Mouse (Mus musculus) urinary bladder, postnatal 4 days (tissue): ENCODE results near the gene Dnaaf1.

Source experiments
- DNase-seq, 2 experiments: peaks; one replicate each; pipeline ENCODE4 v3.0.0; 2021 to 2022; ENCODE audit warnings: low spot score in 2 of 2

Dnaaf1 gene

DNA sequence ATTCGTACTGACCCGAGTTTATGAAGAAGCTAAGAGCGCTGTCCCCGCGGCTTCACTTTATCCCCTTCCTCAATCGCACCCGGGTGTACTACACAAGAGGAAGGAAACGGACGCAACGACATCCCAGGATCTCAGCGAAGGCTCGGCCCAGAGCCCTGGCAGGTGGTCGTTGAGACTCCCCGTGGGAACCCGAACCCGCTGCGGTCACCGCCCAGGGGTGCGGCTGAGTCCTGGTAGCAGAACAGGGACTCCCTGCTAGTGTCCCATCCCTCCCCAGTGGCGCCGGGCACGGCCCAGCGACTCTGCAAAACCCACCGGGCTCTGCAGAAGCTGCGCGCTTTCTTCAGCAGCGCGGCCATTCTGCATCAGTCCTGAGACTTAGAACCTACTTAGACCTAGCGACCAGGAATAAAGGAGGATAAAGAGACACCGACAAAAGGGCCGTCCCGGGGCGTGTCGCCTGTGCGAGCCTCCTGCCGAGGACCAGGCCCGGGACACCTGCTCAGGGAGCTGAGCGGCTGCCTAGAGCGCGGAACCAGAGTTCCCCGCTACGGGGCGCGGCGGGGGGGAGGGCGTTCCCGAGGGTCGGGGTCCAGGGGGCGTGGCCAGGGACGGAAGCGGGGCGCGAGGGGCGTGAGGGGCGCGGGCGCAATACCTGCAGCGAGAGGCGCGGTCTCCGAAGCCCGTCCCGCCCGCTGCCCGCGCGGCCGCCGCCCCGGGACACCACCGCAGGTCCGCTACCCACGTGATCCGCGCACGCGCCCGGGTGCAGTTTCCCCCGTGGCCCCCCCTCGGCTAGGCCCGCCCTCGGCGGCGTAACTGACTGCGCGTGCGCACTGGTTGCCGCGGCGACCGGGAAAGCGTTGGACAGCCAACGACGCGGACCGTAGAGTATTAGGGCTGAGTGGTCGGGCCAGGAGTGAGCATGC lies at the start of gene Dnaaf1, which contains the start of gene Hsdl1:
Dnaaf1 (plus strand) TSS at position 799 of the 929 bp plus-strand sequence.
Hsdl1 (minus strand) TSS at position 747 of the 929 bp plus-strand sequence.
- peak; percentile 91 to 97 for DNase-seq

GRCm38 (mm10) chr8:119528762-119529161 lies 46.3 kb upstream of the Dnaaf1 start:
- no peak for DNase-seq

- no peak for DNase-seq
Observed at GRCm38 (mm10) chr8:119530937-119531336, 44.1 kb upstream of the Dnaaf1 start.

- DNase-seq = no peak
Observed at GRCm38 (mm10) chr8:119531397-119531796, 43.6 kb upstream of the Dnaaf1 start.

DNA sequence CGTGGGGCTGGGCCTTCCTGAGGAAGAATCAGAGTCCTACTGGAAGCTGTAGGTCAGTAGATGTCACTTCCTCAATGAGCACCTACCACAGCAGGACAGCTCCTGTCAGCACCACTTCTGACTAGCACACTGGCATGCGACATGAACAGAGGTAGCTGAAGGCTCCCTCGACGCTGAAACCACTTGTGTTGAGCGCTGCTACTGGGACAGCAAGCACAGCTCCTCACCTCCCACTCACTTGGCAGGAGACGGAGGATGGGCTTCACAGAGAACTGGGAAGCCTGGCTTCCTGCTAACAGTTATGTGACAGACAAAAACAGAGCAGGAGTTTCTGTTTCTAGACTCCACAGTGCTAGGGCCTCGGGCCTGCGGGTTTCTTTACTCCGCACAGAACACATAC lies 43.1 kb upstream of the Dnaaf1 start:
- no peak for DNase-seq

- DNase-seq = no peak
Observed at GRCm38 (mm10) chr8:119544606-119545005, 30.4 kb upstream of the Dnaaf1 start.

- DNase-seq = no peak
Observed at GRCm38 (mm10) chr8:119545180-119545579, 29.9 kb upstream of the Dnaaf1 start.

DNA sequence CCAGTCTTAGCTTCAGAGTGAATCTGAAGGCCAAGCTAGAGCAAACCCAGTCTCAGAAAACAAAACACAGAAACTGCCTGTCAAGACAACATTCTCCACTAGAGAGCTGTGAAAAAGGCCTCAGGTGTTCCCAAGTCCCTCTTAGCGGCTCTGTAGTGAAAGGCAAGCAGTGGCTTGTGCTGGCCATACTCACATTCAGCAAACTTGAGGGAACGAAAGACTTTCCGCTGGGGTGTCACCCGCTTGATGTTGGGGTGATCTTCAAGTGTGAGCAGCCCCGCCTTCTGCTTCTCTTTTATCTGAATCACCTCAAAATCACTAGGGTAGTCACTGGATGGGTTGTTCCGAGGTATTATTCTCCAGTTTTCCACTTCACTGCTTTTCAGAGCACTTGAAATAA lies 29.2 kb upstream of the Dnaaf1 start:
- no peak for DNase-seq

- DNase-seq = no peak
Observed at GRCm38 (mm10) chr8:119547019-119547691, 27.9 kb upstream of the Dnaaf1 start.

GRCm38 (mm10) chr8:119548560-119549113 lies 26.4 kb upstream of the Dnaaf1 start:
- DNase-seq = no peak

DNA sequence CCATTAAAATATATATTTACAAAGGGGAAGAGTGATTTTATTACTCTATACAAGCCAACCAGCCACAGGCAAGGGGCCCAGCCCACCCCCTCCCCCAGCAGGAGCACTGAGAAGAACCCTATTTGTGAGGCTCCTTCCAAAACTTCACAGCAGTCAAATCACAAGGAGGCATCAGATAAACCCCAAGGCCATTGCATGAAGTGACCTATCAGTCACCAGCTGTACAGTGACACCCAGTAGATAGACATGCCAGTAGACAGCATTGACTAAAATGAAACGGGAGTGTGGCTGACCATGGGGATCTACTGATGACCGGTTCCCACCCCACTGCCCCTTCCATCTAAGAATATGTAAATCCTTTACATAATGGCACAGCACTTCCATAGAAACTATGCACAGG lies 22.1 kb upstream of the Dnaaf1 start:
- no peak for DNase-seq

DNA sequence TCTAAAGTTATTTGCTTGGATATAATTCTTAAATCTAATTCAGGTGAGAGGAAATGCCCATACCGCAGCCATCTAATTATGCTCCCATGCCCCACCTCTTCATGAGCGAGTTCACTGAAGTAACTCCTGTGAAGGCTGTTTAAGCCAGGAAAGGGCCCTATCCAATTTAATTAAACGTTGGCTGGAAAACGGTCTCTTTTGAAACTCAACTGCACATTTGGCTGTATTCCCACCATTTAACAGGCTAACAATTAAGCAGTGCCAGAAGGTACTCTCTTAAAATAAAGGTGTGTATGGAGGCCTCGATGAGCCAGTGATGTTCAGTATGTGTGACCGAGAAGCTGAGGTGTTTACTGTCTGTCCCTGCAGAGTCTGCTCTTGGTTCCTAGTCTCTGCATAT lies 19.2 kb upstream of the Dnaaf1 start:
- DNase-seq = no peak

DNA sequence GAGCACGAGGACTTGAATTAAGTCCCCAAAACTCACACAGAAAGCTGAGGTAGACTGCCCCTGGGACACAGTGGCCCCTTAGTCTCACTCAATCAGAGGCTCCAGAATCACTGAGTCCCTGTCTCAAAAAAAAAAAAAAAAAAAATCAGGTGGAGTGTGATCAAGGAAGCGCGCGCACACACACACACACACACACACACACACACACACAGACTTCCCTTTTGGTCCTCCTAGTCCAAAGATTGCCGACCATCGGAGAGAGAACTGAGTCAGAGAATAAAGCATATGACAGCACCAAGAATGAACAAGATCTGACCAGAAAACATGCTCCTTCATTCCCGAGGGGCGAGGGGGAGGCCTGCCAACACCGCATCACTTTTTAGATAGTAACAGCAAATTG lies 17.9 kb upstream of the Dnaaf1 start:
- DNase-seq = no peak

DNA sequence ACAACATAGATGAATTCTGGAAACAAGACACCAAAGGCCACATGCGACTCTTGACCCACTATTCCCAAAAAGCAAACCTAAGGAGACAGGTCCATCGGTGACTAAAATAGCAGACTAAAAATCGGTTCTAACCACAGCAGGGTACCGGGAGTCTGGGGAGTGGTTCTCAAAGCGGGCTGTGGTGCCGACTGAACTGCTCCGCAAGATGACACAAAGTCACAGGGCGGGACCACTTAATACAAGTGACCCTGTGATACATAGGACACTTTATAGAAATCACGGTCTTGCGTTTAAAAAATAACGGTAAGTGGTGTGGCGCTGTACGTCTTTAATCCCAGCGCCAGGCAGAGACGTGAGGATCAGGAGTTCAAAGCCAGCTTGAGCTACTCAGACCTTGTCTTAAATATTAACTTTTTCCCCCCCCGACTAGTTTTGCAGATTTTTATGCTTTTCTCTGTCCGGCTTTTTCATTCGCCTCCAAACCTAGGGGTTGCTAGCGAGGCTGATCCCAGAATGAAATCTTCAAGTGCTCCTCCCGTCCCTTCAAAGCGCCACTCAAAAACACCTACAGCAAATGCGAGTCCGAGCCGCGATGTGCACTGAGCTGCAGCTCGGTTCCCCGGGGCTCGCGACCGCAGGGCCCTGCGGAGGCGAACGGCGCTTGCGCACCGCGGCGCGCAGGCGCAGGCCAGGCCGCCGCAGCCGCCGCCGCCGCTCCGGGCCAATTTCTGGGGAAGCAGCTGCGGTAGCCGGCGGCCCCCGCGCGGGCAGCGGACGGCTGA lies 17.0 kb upstream of the Dnaaf1 start:
- peak in 1 of 2 experiments; percentile 83 for DNase-seq

DNA sequence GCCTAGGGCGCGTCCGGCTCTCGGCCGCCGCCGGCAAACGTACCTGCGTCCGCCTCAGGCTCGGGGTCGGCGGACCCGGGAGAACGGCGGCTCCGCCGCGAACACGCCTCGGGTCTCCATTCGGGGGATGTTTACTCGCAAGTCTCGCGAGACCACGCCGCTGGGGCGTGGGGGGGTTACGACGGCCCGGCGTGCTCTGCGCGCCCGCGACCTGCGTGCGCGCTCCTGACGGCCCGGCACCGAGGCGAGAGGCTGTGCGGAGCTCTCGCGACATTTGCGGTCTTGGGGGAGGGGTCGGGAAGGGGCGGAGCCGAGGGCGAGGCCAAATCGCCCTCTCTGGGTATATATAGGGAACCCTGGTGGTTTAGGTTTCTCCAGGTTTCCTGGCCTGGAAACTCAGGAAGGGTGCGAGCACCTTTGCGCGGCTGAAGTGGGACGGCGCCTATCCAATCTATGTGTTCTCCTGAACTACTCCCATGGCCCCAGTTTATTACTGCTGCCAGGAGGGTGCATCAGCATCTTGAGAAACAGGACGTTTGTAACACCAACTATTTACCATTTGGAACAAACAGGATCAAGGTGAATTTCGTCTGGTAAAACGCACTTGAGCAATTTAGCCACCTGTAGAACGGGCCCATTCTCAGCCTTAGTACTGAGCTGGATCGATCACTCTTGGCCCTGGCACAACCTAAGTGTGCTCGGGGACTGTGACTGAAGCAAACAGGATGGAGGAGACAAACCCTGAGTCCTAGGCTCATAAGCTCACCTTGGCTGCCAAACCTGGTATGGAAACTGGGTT lies 16.2 kb upstream of the Dnaaf1 start, which contains the start of gene Mbtps1:
Mbtps1 (minus strand) TSS at position 133 of the 799 bp plus-strand sequence.
- DNase-seq = peak; percentile 99

DNA sequence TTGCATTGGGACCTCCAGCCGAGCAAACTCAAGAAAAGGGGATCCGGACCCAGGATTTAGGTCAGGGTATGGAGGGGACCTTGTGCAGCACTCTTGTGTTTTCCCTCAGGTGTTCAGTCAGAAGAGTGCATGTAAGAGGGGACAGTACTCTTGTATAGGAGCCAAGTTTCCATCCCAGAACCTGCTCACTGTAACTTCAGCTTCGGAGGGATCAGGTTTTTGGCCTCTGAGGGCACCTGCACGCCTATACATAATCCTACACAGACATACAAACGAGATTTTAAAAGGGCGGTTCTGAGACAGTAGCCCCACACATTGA lies 15.7 kb upstream of the Dnaaf1 start:
- DNase-seq = no peak

GRCm38 (mm10) chr8:119563849-119564251 lies 11.2 kb upstream of the Dnaaf1 start:
- DNase-seq = no peak

DNA sequence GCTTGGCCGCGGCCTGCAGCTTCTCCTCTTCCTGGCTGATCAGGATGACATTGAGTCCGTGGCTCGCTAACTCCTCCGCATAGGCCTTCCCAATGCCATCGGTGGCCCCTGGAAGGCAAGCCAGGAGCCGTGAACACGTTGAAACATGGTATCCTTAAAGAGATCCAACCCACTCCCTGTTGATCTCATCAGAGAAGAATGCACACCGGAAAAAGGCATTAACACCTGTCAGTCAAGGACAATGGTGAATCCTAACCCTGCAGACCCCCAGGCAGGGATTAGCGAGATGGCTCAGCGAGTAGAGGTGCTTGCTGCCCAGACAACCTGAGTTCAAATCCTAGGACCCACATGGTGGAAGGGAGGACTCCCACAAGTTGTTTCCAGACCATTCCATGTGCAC lies 8.7 kb upstream of the Dnaaf1 start:
- no peak for DNase-seq

DNA sequence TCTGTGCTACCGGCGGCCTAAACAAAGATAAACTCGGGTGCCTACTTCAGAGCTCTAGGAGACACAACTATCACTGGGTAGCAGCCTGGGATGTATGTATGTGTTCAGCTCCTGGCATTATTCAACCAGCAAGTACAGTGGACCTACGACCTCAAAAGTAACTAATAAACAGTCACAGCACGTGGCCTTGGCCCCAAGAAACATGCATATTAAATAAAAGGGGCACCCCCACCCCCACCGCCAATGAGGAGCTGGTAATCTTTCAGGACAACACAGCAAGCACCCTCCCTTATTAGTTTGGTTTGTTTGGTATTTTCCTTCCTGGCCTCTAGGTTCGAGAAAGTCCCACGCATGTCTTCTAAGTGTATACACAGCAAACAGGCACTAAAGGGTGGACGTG lies 6.8 kb upstream of the Dnaaf1 start:
- no peak for DNase-seq

GRCm38 (mm10) chr8:119568951-119569350 lies 6.1 kb upstream of the Dnaaf1 start:
- DNase-seq = no peak

DNA sequence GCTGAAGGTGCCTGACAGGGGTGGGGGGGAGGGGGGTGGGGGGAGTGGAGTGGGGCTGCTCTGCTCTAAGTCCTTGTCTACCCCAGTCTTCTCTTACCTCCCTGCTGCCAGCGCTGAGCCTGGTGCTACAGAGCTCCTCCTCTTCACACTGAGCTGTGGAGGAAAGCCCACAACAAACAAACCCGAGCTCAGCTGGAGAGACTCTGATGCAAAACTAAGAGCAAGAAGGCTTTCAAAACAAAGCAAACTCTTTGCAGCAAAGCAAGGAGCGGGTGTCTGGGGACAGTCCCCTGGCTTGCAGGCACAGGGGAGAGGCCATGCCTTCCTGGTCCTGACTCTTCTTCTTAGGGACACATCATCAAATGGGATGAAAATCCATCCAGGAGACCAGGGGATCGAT lies 5.2 kb upstream of the Dnaaf1 start:
- no peak for DNase-seq
